Mouse (Mus musculus): ENCODE data around the gene Rtca. TPM values are rescaled to one million over a fixed set of nuclear protein-coding genes. Genes with fewer than 3 reads are reported as not detected.

Rtca gene
- polyA plus RNA-seq, 1 experiment = 22.8 TPM

GRCm38 (mm10) chr3:116512904-116513716 lies 5.1 kb upstream of the Rtca start, which contains the start of gene Dbt:
Gene Dbt, plus strand, starts transcription at chr3:116513070.
- Histone ChIP-seq H3K4me3 (ENCODE audit: insufficient read depth, low read length) (peak within 1 kb of the TSS; percentile 79), H3K4me1 (ENCODE audit: control insufficient read depth, insufficient read depth, low read length) (peaks cover 21% of the 10 kb centered on the region), H3K27ac (ENCODE audit: insufficient read depth, low read depth, low read length) (no peak within 1 kb of the TSS)
- no peak for TF ChIP-seq CTCF (IDR thresholded peaks at IDR 0.05; ENCODE audit: low read depth, low read length)
- TF ChIP-seq POLR2A (IDR thresholded peaks at IDR 0.05; ENCODE audit: borderline replicate concordance, low read depth, low read length) = no peak

DNA sequence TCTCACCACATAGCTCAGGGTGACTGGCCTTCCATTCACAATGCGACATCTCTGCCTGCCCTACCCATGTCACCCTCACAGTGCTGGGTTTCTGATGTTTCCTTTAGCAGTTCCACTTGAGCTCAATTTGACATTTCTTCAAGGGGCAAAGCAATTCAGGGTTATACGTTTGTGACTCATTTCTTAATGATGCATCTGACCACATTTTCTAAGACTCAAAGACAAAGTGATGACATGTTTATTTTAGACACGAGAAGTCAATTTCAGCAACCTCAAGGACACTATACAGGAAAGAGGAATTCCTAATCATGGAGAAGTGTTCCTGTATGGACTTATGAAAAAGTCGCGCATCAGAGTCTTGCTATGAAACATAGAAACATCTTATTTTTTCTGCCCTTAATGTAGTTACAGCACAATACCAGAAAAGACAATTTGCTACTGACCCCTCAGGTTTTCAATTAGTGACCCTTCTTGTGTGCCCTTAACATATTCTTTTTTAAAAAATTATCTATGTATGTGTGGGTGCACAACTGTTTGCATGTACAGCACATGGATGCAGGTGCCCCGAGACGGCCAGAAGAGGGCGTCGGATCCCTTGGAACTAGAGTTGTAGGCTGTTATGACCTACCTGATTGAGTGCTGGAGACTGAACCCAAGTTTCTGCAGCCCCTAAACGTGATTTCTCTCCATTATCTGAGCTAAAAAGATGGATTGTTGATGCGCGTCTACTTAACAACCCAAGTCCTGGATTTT lies 4.3 kb upstream of the Rtca start:
- Histone ChIP-seq H3K27ac (ENCODE audit: insufficient read depth, low read depth, low read length) (no peak overlapping the region), H3K4me1 (ENCODE audit: control insufficient read depth, insufficient read depth, low read length) (peaks cover 16% of the 10 kb centered on the region), H3K4me3 (ENCODE audit: insufficient read depth, low read length) (peak overlapping the region; percentile 79)
- peak; percentile 40; the same call in 1 of the 2 replicates for TF ChIP-seq CTCF (IDR thresholded peaks at IDR 0.05; ENCODE audit: low read depth, low read length)
- no peak for TF ChIP-seq POLR2A (IDR thresholded peaks at IDR 0.05; ENCODE audit: borderline replicate concordance, low read depth, low read length)

DNA sequence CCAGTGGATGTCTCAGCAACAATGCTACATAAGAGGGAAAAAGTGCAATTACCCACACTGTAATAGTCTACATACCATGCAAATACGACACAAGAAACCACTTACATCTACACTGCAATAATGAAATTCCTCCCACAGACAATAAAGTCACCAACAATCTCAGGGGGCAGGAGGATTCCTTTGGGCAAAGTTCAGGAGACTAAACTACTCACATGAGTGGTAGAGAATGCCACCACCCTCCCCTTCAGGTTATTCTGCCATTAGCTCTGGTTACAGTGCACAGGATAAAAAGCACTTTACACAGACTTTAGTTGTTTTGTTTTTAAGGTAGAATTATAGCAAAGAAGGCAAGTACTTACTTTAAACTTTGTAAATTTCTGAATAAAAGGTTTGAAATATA lies 12.3 kb downstream of the Rtca start:
- TF ChIP-seq POLR2A (IDR thresholded peaks at IDR 0.05; ENCODE audit: borderline replicate concordance, low read depth, low read length) = no peak
- TF ChIP-seq CTCF (IDR thresholded peaks at IDR 0.05; ENCODE audit: low read depth, low read length) = no peak
- Histone ChIP-seq H3K4me1 (ENCODE audit: control insufficient read depth, insufficient read depth, low read length) (no peaks in the 10 kb centered on the region), H3K4me3 (ENCODE audit: insufficient read depth, low read length) (no peak overlapping the region), H3K27ac (ENCODE audit: insufficient read depth, low read depth, low read length) (no peak overlapping the region)

- Histone ChIP-seq H3K4me3 (ENCODE audit: insufficient read depth, low read length) (no peak overlapping the region), H3K4me1 (ENCODE audit: control insufficient read depth, insufficient read depth, low read length) (no peaks in the 10 kb centered on the region)
- TF ChIP-seq POLR2A (IDR thresholded peaks at IDR 0.05; ENCODE audit: borderline replicate concordance, low read depth, low read length) (no peak), CTCF (IDR thresholded peaks at IDR 0.05; ENCODE audit: low read depth, low read length) (no peak)
Observed at GRCm38 (mm10) chr3:116493658-116494057, 14.3 kb downstream of the Rtca start.

DNA sequence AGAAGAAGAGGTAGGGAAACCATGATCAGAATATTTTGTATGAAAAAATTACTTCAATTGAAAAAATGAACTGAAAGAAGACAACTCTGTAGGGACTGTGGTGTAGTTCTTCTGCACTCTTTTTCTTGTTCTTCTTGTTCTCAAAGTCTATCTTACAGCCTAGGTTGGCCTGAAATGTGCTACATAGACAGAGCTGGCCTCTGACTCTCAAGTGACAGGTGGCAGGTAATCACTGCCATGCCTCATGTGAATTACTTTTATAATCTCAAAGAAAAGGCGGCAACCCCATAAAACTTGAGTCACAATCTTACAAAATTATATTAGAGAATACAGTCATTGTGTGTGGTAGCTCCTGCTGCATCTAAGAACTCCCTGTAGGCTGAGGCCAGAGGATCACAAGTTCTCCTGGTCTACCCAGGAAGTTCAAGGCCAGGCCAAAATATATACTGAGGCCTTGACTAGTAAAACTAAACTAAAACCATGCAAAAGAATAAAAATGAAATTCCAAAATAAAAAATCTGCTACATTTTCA lies 16.0 kb downstream of the Rtca start:
- H3K27ac ChIP-seq (ENCODE audit: insufficient read depth, low read depth, low read length) = no peak overlapping the region
- H3K4me1 ChIP-seq (ENCODE audit: control insufficient read depth, insufficient read depth, low read length) = no peaks in the 10 kb centered on the region
- no peak overlapping the region for H3K4me3 ChIP-seq (ENCODE audit: insufficient read depth, low read length)
- TF ChIP-seq CTCF (IDR thresholded peaks at IDR 0.05; ENCODE audit: low read depth, low read length) (no peak), POLR2A (IDR thresholded peaks at IDR 0.05; ENCODE audit: borderline replicate concordance, low read depth, low read length) (no peak)

More at GRCm38 (mm10) chr3:116493658-116494057, 14.3 kb downstream of the Rtca start:
- no peak overlapping the region for H3K27ac ChIP-seq (ENCODE audit: insufficient read depth, low read depth, low read length)

GRCm38 (mm10) chr3:116490920-116491319 lies 17.1 kb downstream of the Rtca start:
- H3K27ac ChIP-seq (ENCODE audit: insufficient read depth, low read depth, low read length) = no peak overlapping the region
- TF ChIP-seq CTCF (IDR thresholded peaks at IDR 0.05; ENCODE audit: low read depth, low read length) = no peak
- TF ChIP-seq POLR2A (IDR thresholded peaks at IDR 0.05; ENCODE audit: borderline replicate concordance, low read depth, low read length) = no peak
- H3K4me1 ChIP-seq (ENCODE audit: control insufficient read depth, insufficient read depth, low read length) = peaks cover 5% of the 10 kb centered on the region
- H3K4me3 ChIP-seq (ENCODE audit: insufficient read depth, low read length) = no peak overlapping the region

DNA sequence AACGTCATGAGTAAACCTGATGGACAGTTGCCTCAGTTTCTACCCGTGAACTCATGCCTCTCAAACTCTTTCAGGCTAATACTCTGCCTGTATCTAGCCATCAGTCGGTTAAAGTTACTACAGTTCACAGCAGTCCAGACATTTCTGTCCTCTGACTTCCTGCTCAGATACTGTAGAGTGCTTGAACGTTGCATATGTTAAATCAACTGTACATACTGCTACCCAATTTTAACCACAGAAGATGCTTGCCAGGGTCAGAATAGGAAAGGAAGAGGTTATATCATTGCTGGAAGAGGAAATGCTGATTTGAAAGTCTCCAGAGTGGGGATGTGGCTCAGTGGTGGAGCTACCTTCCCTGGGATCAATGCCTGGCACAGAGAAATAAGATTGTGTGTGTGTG lies 24.7 kb downstream of the Rtca start:
- no peak for TF ChIP-seq POLR2A (IDR thresholded peaks at IDR 0.05; ENCODE audit: borderline replicate concordance, low read depth, low read length)
- no peak for TF ChIP-seq CTCF (IDR thresholded peaks at IDR 0.05; ENCODE audit: low read depth, low read length)
- H3K4me1 ChIP-seq (ENCODE audit: control insufficient read depth, insufficient read depth, low read length) = peaks cover 27% of the 10 kb centered on the region
- no peak overlapping the region; the same call in 1 of the 2 replicates for H3K27ac ChIP-seq (ENCODE audit: insufficient read depth, low read depth, low read length)
- H3K4me3 ChIP-seq (ENCODE audit: insufficient read depth, low read length) = no peak overlapping the region

DNA sequence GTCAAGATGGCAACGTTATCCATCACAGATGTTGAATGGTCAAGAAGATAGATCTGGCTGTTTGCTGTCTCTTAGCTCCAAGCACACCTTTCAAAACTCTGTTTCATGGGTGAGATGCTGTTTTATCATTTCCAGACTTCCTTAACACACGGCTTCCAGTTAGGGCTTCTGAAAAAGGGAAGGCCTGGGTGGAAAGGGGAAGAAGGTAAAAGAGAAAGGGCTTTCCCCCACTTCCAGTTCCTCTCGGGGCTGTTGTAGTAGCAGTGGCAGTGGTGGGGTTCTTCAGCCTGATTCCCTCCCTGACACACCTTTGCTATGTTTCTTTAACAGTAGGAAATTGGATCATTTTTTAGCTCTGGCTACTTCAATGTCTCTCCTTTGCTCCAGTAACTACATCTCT lies 25.3 kb downstream of the Rtca start:
- no peak overlapping the region for H3K4me3 ChIP-seq (ENCODE audit: insufficient read depth, low read length)
- H3K4me1 ChIP-seq (ENCODE audit: control insufficient read depth, insufficient read depth, low read length) = peaks cover 27% of the 10 kb centered on the region
- no peak for TF ChIP-seq CTCF (IDR thresholded peaks at IDR 0.05; ENCODE audit: low read depth, low read length)
- no peak for TF ChIP-seq POLR2A (IDR thresholded peaks at IDR 0.05; ENCODE audit: borderline replicate concordance, low read depth, low read length)
- no peak overlapping the region for H3K27ac ChIP-seq (ENCODE audit: insufficient read depth, low read depth, low read length)

DNA sequence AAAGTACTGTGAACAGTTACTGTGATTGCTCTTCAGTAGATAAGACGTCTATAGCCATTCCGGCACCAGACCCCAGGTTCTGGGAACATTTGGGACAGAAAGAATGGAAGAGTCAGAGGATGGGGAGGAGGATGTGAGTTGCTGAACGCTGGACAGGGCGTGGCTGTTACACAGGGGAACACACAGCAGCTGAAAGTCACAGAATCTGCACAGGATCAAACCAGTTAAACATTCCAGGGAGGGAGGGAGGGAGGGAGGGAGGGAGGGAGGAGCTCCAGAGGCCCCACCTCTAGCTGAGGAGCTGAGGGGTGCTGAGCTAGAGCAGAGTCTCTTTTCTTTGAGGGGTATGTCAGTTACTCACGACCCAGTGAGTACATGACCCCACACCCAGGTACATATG lies 27.1 kb downstream of the Rtca start:
- no peak overlapping the region for H3K27ac ChIP-seq (ENCODE audit: insufficient read depth, low read depth, low read length)
- TF ChIP-seq CTCF (IDR thresholded peaks at IDR 0.05; ENCODE audit: low read depth, low read length) (no peak), POLR2A (IDR thresholded peaks at IDR 0.05; ENCODE audit: borderline replicate concordance, low read depth, low read length) (no peak)
- peaks cover 22% of the 10 kb centered on the region for H3K4me1 ChIP-seq (ENCODE audit: control insufficient read depth, insufficient read depth, low read length)
- no peak overlapping the region for H3K4me3 ChIP-seq (ENCODE audit: insufficient read depth, low read length)
